Mouse (Mus musculus) NIH3T3 (cell line): ENCODE results near the gene Rbm12.
"Not testable (repeated sequence)": the region's sequence is repeated elsewhere in the genome, so short reads cannot be mapped to it uniquely, and the experiment has no call there.

Experiments used
- DNase-seq: peaks from one replicate; pipeline ENCODE4 v3.0.0-alpha.2; 2012; ENCODE audit warnings: low read depth

Rbm12 gene

GRCm38 (mm10) chr2:156111358-156112079, at the start of gene Rbm12, which contains the start of gene Cpne1:
Rbm12 (minus strand) TSS chr2:156111978.
Cpne1 (minus strand) TSS chr2:156111965.
- peak; percentile 95 for DNase-seq

GRCm38 (mm10) chr2:156151538-156151937, 39.8 kb upstream of the Rbm12 start:
- DNase-seq: peak; percentile 35

GRCm38 (mm10) chr2:156147316-156147915, 35.6 kb upstream of the Rbm12 start:
- DNase-seq: peak; percentile 42

GRCm38 (mm10) chr2:156146272-156146989, 34.7 kb upstream of the Rbm12 start:
- peak; percentile 28 for DNase-seq

- no peak for DNase-seq
Observed at GRCm38 (mm10) chr2:156145486-156146130, 33.8 kb upstream of the Rbm12 start.

- DNase-seq: peak; percentile 96
Observed at GRCm38 (mm10) chr2:156143953-156144724, 32.4 kb upstream of the Rbm12 start, which contains the start of the genes Romo1 and Nfs1. Romo1 (plus strand) TSS chr2:156144039. Nfs1 (minus strand) TSS chr2:156144186.

GRCm38 (mm10) chr2:156143367-156143766, 31.6 kb upstream of the Rbm12 start:
- no peak for DNase-seq

- DNase-seq: peak; percentile 33
Observed at GRCm38 (mm10) chr2:156142820-156143219, 31.0 kb upstream of the Rbm12 start.

- peak; percentile 52 for DNase-seq
Observed at GRCm38 (mm10) chr2:156135695-156136094, 23.9 kb upstream of the Rbm12 start.

- DNase-seq: no peak
Observed at GRCm38 (mm10) chr2:156134161-156134560, 22.4 kb upstream of the Rbm12 start.

- DNase-seq: no peak
Observed at GRCm38 (mm10) chr2:156126992-156127391, 15.2 kb upstream of the Rbm12 start, which contains the start of gene Gm28036. Gm28036 (minus strand) TSS chr2:156127092.

- no peak for DNase-seq
Observed at GRCm38 (mm10) chr2:156123731-156124130, 12.0 kb upstream of the Rbm12 start.

- peak; percentile 47 for DNase-seq
Observed at GRCm38 (mm10) chr2:156119566-156119965, 7.8 kb upstream of the Rbm12 start.

- DNase-seq: not testable (repeated sequence)
Observed at GRCm38 (mm10) chr2:156112080-156112423, 274 bp upstream of the Rbm12 start.

- DNase-seq: peak; percentile 54
Observed at GRCm38 (mm10) chr2:156110627-156111357, 986 bp downstream of the Rbm12 start.

GRCm38 (mm10) chr2:156091926-156092325, 19.9 kb downstream of the Rbm12 start:
- peak; percentile 63 for DNase-seq

- DNase-seq: peak; percentile 70
Observed at GRCm38 (mm10) chr2:156089799-156090198, 22.0 kb downstream of the Rbm12 start.

GRCm38 (mm10) chr2:156087391-156088110, 24.2 kb downstream of the Rbm12 start:
- DNase-seq: peak; percentile 76

- DNase-seq: peak; percentile 46
Observed at GRCm38 (mm10) chr2:156084541-156084940, 27.2 kb downstream of the Rbm12 start.

- DNase-seq: no peak
Observed at GRCm38 (mm10) chr2:156080391-156080790, 31.4 kb downstream of the Rbm12 start.
